Mouse (Mus musculus): ENCODE data around the gene Slc27a1. TPM values are rescaled to one million over a fixed set of nuclear protein-coding genes. Genes with fewer than 3 reads are reported as not detected.
"Not testable (repeated sequence)": the region's sequence is repeated elsewhere in the genome, so short reads cannot be mapped to it uniquely, and the experiment has no call there.

The Slc27a1 gene
- polyA plus RNA-seq (2014; fragmentation: Nextera tagmentation; extraction: Ambion mirVana): 13.7 and 18.2 TPM in 2 replicates

- peak within 1 kb of the TSS; percentile 69 for H3K4me3 ChIP-seq (ENCODE audit: low read depth, low read length)
- H3K9ac ChIP-seq (ENCODE audit: low read depth, low read length): peak within 1 kb of the TSS; percentile 47; the same call in 1 of the 2 replicates
- WGBS: 12% methylated on average over 13 of the region's 13 CpGs
- H3K4me1 ChIP-seq (replicated peaks; ENCODE audit: control insufficient read depth, insufficient read depth, low read length): peaks cover 11% of the 10 kb centered on the region; the same call in 1 of the 2 replicates
- no peaks in the 10 kb centered on the region for H3K9me3 ChIP-seq (ENCODE audit: control insufficient read depth, low read length)
- DNase-seq (ENCODE audit: low spot score): no peak
- H3K27ac ChIP-seq (ENCODE audit: low read depth, low read length): no peak within 1 kb of the TSS
- peak within 1 kb of the TSS; percentile 93 for H3K4me2 ChIP-seq (replicated peaks; ENCODE audit: low read depth, low read length)
- no peaks in the 10 kb centered on the region for H3K36me3 ChIP-seq (ENCODE audit: control insufficient read depth, insufficient read depth, low read length)
- ATAC-seq (ENCODE audit: low FRiP score): no peak
- H3K27me3 ChIP-seq (ENCODE audit: control insufficient read depth, insufficient read depth, low read length): peaks cover 14% of the 10 kb centered on the region
Measured at GRCm38 (mm10) chr8:71568387-71568937, at the start of gene Slc27a1. Gene Slc27a1 (plus strand): TSS chr8:71568882.

- not testable (repeated sequence) for H3K9me3 ChIP-seq (ENCODE audit: control insufficient read depth, low read length); H3K4me1 ChIP-seq (replicated peaks; ENCODE audit: control insufficient read depth, insufficient read depth, low read length); H3K9ac ChIP-seq (ENCODE audit: low read depth, low read length); H3K27me3 ChIP-seq (ENCODE audit: control insufficient read depth, insufficient read depth, low read length); H3K4me2 ChIP-seq (replicated peaks; ENCODE audit: low read depth, low read length); H3K27ac ChIP-seq (ENCODE audit: low read depth, low read length); ATAC-seq (ENCODE audit: low FRiP score); H3K36me3 ChIP-seq (ENCODE audit: control insufficient read depth, insufficient read depth, low read length); H3K4me3 ChIP-seq (ENCODE audit: low read depth, low read length)
- peak; percentile 85 for DNase-seq (ENCODE audit: low spot score)
- 36% methylated on average over 8 of the region's 10 CpGs for WGBS
Measured at GRCm38 (mm10) chr8:71519037-71519825, 49.5 kb upstream of the Slc27a1 start.

- ATAC-seq (ENCODE audit: low FRiP score): peak; percentile 69
- H3K9me3 ChIP-seq (ENCODE audit: control insufficient read depth, low read length): no peaks in the 10 kb centered on the region
- peak; percentile 97 for DNase-seq (ENCODE audit: low spot score)
- no peak overlapping the region for H3K4me2 ChIP-seq (replicated peaks; ENCODE audit: low read depth, low read length)
- peaks cover 22% of the 10 kb centered on the region for H3K27me3 ChIP-seq (ENCODE audit: control insufficient read depth, insufficient read depth, low read length)
- H3K9ac ChIP-seq (ENCODE audit: low read depth, low read length): no peak overlapping the region
- 6% methylated on average over 17 of the region's 17 CpGs for WGBS
- no peaks in the 10 kb centered on the region for H3K36me3 ChIP-seq (ENCODE audit: control insufficient read depth, insufficient read depth, low read length)
- peaks cover 7% of the 10 kb centered on the region; the same call in 1 of the 2 replicates for H3K4me1 ChIP-seq (replicated peaks; ENCODE audit: control insufficient read depth, insufficient read depth, low read length)
- H3K27ac ChIP-seq (ENCODE audit: low read depth, low read length): no peak overlapping the region
- H3K4me3 ChIP-seq (ENCODE audit: low read depth, low read length): no peak overlapping the region
Measured at GRCm38 (mm10) chr8:71521634-71522033, 47.0 kb upstream of the Slc27a1 start.

GRCm38 (mm10) chr8:71525226-71526050 is 43.2 kb upstream of the Slc27a1 start, which contains the start of gene Ccdc194:
Gene Ccdc194 (minus strand): TSS chr8:71525711.
- Histone ChIP-seq H3K9me3 (ENCODE audit: control insufficient read depth, low read length) (no peaks in the 10 kb centered on the region), H3K4me1 (replicated peaks; ENCODE audit: control insufficient read depth, insufficient read depth, low read length) (0 out of 2 replicates have a peak, but pooled peaks cover 2% of the 10 kb centered on the region), H3K27ac (ENCODE audit: low read depth, low read length) (no peak within 1 kb of the TSS), H3K27me3 (ENCODE audit: control insufficient read depth, insufficient read depth, low read length) (peaks cover 27% of the 10 kb centered on the region), H3K4me2 (replicated peaks; ENCODE audit: low read depth, low read length) (peak within 1 kb of the TSS; percentile 18; the same call in 1 of the 2 replicates), H3K36me3 (ENCODE audit: control insufficient read depth, insufficient read depth, low read length) (no peaks in the 10 kb centered on the region), H3K4me3 (ENCODE audit: low read depth, low read length) (0 out of 2 replicates have a peak within 1 kb of the TSS, but pooled peaks have one; percentile 6), H3K9ac (ENCODE audit: low read depth, low read length) (peak within 1 kb of the TSS; percentile 2; the same call in 1 of the 2 replicates)
- ATAC-seq (ENCODE audit: low FRiP score): no peak
- DNase-seq (ENCODE audit: low spot score): peak; percentile 43
- 7% methylated on average over 46 of the region's 46 CpGs for whole genome bisulfite sequencing

GRCm38 (mm10) chr8:71526272-71526671 is 42.4 kb upstream of the Slc27a1 start:
- Histone ChIP-seq H3K27ac (ENCODE audit: low read depth, low read length) (no peak overlapping the region), H3K4me2 (replicated peaks; ENCODE audit: low read depth, low read length) (no peak overlapping the region), H3K9ac (ENCODE audit: low read depth, low read length) (no peak overlapping the region), H3K4me1 (replicated peaks; ENCODE audit: control insufficient read depth, insufficient read depth, low read length) (0 out of 2 replicates have a peak, but pooled peaks cover 2% of the 10 kb centered on the region), H3K4me3 (ENCODE audit: low read depth, low read length) (no peak overlapping the region), H3K36me3 (ENCODE audit: control insufficient read depth, insufficient read depth, low read length) (no peaks in the 10 kb centered on the region), H3K9me3 (ENCODE audit: control insufficient read depth, low read length) (no peaks in the 10 kb centered on the region), H3K27me3 (ENCODE audit: control insufficient read depth, insufficient read depth, low read length) (peaks cover 27% of the 10 kb centered on the region)
- DNase-seq (ENCODE audit: low spot score): peak; percentile 29
- WGBS: 6% methylated on average over 6 of the region's 6 CpGs
- ATAC-seq (ENCODE audit: low FRiP score): no peak

- WGBS: 43% methylated on average over 3 of the region's 3 CpGs
- no peak for DNase-seq (ENCODE audit: low spot score)
- Histone ChIP-seq H3K4me2 (replicated peaks; ENCODE audit: low read depth, low read length) (no peak overlapping the region), H3K9ac (ENCODE audit: low read depth, low read length) (no peak overlapping the region), H3K4me1 (replicated peaks; ENCODE audit: control insufficient read depth, insufficient read depth, low read length) (0 out of 2 replicates have a peak, but pooled peaks cover 2% of the 10 kb centered on the region), H3K27ac (ENCODE audit: low read depth, low read length) (no peak overlapping the region), H3K4me3 (ENCODE audit: low read depth, low read length) (no peak overlapping the region), H3K36me3 (ENCODE audit: control insufficient read depth, insufficient read depth, low read length) (no peaks in the 10 kb centered on the region), H3K27me3 (ENCODE audit: control insufficient read depth, insufficient read depth, low read length) (peaks cover 27% of the 10 kb centered on the region), H3K9me3 (ENCODE audit: control insufficient read depth, low read length) (no peaks in the 10 kb centered on the region)
- no peak for ATAC-seq (ENCODE audit: low FRiP score)
Measured at GRCm38 (mm10) chr8:71527162-71527870, 41.4 kb upstream of the Slc27a1 start.

- H3K27me3 ChIP-seq (ENCODE audit: control insufficient read depth, insufficient read depth, low read length): peaks cover 27% of the 10 kb centered on the region
- no peak overlapping the region for H3K9ac ChIP-seq (ENCODE audit: low read depth, low read length)
- H3K27ac ChIP-seq (ENCODE audit: low read depth, low read length): no peak overlapping the region
- no peaks in the 10 kb centered on the region for H3K36me3 ChIP-seq (ENCODE audit: control insufficient read depth, insufficient read depth, low read length)
- 0 out of 2 replicates have a peak, but pooled peaks cover 2% of the 10 kb centered on the region for H3K4me1 ChIP-seq (replicated peaks; ENCODE audit: control insufficient read depth, insufficient read depth, low read length)
- no peaks in the 10 kb centered on the region for H3K9me3 ChIP-seq (ENCODE audit: control insufficient read depth, low read length)
- H3K4me3 ChIP-seq (ENCODE audit: low read depth, low read length): no peak overlapping the region
- DNase-seq (ENCODE audit: low spot score) (no peak), ATAC-seq (ENCODE audit: low FRiP score) (no peak)
- no peak overlapping the region for H3K4me2 ChIP-seq (replicated peaks; ENCODE audit: low read depth, low read length)
- WGBS: 85% methylated on average over 11 of the region's 11 CpGs
Measured at GRCm38 (mm10) chr8:71528362-71529073, 40.2 kb upstream of the Slc27a1 start.

Measured in hindbrain, embryonic 11.5 days (tissue).